Mouse (Mus musculus) frontal cortex, postnatal 10 days (tissue): ENCODE measurements around the gene Pik3r1.
A peak's percentile ranks its signal among the peaks of the same experiment; 100 is the strongest.

Experiments used
- DNase-seq, 2 experiments: peaks; one replicate each; pipeline ENCODE4 v3.0.0; 2022; ENCODE audit warnings: low spot score in 2 of 2, mixed read lengths in 1 of 2

The Pik3r1 gene

DNA sequence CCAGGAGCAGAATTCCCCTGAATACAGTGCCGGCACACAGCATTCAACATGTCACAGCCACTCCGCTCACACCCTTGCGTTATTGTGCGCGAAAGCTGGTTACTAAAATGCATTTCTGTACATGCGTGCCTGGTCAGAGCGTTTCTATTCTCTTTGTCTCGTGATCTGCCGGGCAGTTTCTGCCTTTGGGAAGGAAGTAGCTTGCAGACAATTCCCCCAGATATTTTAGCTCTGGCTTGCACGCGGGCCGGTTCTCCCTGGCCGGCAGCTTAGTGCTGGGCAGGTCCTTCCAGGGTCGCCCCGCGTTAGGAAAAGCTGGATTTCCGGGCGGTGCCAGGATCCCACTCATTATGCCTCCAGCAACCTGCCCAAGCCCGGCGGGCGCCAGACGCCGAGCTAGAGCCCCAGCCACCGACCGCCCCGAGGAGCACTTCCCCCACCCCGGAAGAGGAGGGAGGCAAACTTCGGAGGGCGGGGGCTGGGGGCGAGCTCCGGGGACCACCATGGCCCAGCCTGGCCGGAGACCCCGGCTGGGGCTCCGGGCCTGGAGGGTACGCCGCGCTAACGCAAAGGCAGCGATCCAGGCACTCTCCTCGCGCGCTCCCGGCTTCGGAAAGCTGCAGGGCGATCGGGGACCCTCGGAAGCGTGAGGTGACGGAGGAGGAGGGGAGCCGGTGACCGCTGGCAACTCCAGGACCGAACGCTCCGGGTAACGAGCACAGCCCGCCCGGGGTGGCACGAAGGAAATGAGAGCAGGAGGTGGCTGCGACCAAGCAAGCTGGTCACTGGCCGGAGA lies 806 bp downstream of the Pik3r1 start:
- DNase-seq: peak; percentile 51 to 60

DNA sequence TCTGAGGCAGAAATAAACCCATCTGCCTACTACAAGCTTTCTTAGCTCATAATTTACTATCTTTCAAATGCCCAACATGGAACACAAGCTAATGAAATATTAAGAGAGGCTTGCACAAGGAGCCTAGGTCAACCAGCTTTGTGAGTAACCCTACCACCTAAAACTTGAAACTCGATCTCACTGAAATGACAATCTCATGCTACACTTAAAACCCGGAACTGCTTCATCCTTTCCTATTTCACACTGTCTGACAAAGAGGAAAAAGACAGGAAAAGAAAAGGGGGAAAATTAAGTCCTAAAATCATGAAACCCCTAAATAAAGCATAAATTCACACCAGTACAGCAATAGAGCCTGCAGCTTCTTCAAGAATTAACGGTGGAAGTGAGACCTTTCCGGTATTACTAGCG lies 1.4 kb downstream of the Pik3r1 start:
- DNase-seq: no peak

DNA sequence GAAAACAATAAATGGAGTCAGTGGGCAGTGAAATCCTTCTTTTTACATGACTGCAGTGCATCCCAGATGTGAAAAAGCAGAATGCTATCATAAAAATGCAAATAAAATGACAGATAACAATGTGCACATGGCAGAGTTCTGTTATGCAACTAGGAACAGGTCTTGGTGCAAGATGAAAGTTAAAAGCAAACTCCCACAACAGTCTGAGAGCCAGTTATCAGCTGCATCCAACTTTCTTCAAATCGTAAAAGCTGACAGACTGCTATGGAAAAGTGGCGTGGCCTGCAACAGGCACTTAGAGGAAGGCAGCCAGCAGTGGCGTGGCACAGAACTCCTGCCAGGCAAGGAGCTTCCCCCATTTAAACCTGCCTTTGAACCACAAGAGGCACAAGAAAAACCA lies 2.0 kb downstream of the Pik3r1 start:
- no peak for DNase-seq

- no peak for DNase-seq
These were observed 3.9 kb downstream of the Pik3r1 start for GRCm38 (mm10) chr13:101764111-101764510.

DNA sequence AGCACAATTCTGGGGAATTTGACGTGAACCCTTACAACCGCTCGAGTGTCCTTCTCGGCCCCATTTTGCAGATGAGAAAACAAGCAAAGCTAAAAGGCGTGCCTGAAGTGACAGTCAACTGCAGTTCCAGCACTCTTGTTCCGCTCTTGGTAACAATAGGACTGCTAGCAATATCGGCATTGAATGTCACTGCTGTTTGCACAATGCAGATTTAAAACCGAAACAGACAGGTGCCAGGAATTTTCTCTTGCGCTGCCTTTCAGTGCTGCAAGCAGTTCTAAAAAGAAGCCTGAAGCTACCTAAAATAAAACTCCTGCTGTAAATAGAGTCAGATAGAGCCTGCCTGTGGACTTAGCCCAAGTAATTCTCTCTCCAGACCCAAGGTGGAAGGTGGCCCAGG lies 4.3 kb downstream of the Pik3r1 start:
- DNase-seq: no peak

DNA sequence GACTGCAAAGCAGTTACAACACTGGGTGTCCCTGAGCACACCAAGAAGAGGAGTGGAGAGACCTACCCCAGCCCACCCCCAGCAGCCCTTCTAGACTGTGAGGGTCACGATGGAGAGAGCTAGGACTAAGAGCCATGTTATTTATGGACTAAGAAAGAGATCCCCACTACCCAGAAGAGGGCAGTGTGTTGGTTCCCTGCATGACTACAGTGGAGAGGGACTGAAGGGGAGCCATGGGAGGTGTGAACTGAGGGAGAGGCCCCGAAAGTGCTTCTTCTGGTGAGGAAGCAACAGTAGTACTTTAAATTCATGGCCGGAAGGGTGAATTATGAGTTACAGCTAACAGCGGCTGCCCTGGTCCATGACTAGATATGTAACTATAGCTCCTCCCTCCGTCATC lies 4.9 kb downstream of the Pik3r1 start:
- no peak for DNase-seq

- no peak for DNase-seq
These were observed 6.4 kb downstream of the Pik3r1 start for GRCm38 (mm10) chr13:101761617-101762016.

DNA sequence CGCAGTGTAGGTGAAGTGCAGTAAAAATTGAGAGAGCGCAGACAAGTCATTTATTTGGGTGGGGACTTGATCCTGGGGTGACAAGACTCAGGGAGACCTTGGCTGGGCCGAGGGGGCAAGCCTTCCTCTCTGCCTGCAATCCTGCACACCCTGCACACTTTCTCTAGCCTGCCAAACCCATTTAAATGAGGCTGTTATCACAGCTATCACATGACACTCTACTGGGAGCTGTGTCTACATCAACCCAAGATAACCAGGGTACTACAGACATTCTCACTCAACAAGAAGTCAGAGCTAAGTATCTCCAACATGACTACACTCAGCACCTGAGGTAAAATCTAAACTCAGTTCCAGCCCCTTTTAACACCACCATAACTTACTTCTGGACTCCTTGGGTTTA lies 7.1 kb downstream of the Pik3r1 start:
- no peak for DNase-seq

DNA sequence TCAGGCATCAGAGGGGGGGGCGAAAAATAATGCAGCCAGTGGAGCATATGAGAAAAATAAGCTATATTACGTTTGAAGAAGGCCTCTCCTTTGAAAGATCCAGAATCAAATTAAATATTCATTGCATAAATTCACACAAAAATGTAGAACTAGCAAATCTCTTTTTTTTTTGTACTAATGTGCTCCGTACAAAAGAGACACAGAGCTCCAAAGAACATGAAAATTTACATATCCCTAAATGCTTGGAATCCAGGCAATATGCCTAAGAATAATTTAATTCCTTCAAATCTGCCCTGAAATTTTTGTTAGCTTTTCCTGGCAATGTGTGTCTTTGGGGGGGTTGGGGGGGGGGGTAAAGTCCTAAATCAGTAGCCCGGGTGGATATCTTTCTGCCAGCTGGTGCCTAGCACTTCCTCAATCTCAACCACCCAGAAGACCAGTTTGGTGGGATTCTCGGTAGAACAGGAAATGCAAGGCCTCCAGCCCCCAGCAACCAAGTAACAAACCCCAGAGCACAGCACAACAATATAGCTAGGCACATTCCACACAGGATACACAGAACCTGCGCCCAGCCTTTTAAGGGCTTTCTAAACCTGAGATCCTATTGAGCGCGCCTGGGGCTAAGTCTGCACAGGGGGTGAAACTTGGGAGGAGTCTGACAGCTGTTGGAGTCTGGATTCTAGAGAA lies 7.9 kb downstream of the Pik3r1 start:
- no peak for DNase-seq

- DNase-seq: no peak
These were observed 8.6 kb downstream of the Pik3r1 start for GRCm38 (mm10) chr13:101759281-101759871.

GRCm38 (mm10) chr13:101757801-101758422 lies 10.1 kb downstream of the Pik3r1 start:
- no peak for DNase-seq

DNA sequence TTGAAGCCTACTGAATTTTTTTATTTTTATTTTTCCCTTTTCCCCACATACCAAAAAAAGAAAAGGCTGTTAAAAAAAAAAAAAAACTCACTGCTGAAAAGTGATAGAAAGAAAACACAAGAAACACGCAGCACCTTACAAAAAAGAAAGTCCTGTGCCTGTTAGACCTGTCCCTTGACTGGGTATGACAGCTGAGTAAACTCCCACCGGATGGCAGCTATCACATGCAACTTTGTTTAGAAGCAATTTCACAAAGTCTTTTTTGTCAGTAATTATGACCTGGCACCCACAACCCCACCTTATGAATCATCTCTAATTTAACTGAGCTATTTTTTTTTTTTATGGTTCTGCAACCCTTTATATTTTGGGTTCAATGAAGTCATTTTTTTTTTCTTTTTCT lies 12.8 kb downstream of the Pik3r1 start:
- DNase-seq: no peak

DNA sequence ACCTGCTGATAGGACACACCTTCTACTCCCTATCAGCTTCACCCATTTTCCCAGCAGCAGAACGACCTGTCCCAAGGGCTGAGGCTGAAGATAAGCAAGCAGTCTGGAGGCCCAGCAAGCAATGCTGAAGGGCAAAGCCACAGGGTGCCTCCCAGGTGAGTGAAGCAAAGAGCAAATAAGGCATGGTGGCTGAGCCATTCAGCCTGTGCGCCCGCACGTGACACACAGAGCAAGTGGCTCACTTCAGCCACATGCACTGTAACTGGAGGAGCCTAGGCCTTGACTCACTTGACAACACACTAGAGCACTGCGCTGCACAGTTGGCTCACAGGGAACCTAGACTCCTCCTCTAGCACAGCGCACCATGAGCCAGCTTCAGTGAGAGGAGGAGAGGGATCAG lies 14.4 kb downstream of the Pik3r1 start:
- no peak for DNase-seq

DNA sequence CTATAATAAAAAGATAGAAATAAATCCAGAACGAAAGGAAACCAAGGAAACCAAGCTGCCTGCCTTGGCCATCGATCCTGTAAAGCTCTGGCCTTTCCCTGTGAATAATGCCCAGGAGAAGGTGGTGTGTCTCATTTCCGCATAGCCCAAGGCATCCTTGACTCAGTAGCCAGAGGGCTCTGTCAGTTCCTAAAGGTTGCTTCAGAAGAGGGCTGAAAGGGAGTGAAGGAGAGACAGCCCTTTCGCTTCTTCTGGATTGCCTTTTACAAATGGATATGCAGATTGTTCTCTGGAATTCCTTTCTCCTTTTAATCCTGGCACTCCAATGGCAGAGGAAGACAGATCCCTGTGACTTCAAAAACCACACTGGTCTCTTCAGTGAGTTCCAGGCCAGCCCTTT lies 16.2 kb downstream of the Pik3r1 start:
- DNase-seq: no peak

DNA sequence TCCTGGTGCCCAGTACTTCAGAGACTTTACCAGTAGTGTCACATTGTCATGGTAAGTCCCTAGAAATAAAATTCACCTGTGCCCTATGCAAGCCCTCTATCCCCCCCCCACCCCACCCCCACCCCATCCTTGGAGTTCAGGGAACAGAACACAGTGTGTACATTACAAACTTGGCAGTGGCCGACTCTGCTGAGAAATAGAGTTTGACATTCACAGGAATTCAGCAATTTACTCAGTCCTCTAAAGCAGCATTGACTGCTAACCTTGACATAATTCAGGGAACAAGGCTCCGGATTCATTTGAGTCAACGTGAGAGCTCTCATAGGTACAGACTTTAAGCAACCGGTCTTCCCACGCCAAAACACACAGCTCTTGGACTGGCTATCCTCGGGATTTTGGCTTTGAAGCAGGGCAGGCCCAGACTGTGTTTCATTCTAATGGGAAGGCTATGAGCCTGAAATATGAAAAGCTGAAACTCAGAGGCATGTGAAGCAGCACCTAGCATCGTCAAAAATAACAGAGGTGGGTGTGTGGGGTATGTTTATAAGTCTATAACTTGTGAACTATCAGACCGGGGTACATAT lies 21.9 kb downstream of the Pik3r1 start:
- DNase-seq: no peak

GRCm38 (mm10) chr13:101744943-101745342 lies 23.1 kb downstream of the Pik3r1 start:
- no peak for DNase-seq

- DNase-seq: no peak
These were observed 24.0 kb downstream of the Pik3r1 start for GRCm38 (mm10) chr13:101744053-101744452.

GRCm38 (mm10) chr13:101743247-101743646 lies 24.8 kb downstream of the Pik3r1 start:
- no peak for DNase-seq

GRCm38 (mm10) chr13:101742596-101742995 lies 25.4 kb downstream of the Pik3r1 start:
- no peak for DNase-seq

- no peak for DNase-seq
These were observed 26.3 kb downstream of the Pik3r1 start for GRCm38 (mm10) chr13:101741530-101742309.

- no peak for DNase-seq
These were observed 28.2 kb downstream of the Pik3r1 start for GRCm38 (mm10) chr13:101739732-101740381.
